Mouse (Mus musculus): ENCODE results near the gene Snapc2. TPM values are rescaled to one million over a fixed set of nuclear protein-coding genes. Genes with fewer than 3 reads are reported as not detected.

Snapc2 gene
- polyA plus RNA-seq, 1 experiment: 19.6 TPM

GRCm38 (mm10) chr8:4213210-4214005 is 39.5 kb upstream of the Snapc2 start:
- Histone ChIP-seq H3K4me1 (ENCODE audit: control insufficient read depth, insufficient read depth, insufficient read length) (peaks cover 14% of the 10 kb centered on the region), H3K27me3 (ENCODE audit: control insufficient read depth, insufficient read depth, low read length) (peaks cover 13% of the 10 kb centered on the region), H3K36me3 (ENCODE audit: control insufficient read depth, insufficient read depth, low read length) (no peaks in the 10 kb centered on the region), H3K27ac (ENCODE audit: insufficient read depth, low read length) (peak overlapping the region; percentile 1; the same call in 1 of the 2 replicates), H3K4me3 (ENCODE audit: extremely low read depth, insufficient read depth, insufficient read length) (peak overlapping the region; percentile 45)
- no peak for TF ChIP-seq CTCF (IDR thresholded peaks at IDR 0.05; ENCODE audit: extremely low read depth, insufficient read depth, insufficient read length, insufficient replicate concordance)
- DNase-seq (ENCODE audit: low read depth in 1 of 2, low spot score in 2 of 2): peak in 1 of 2 experiments; percentile 39
- WGBS: 1% methylated on average over 18 of the region's 18 CpGs

GRCm38 (mm10) chr8:4214006-4214980 is 38.6 kb upstream of the Snapc2 start:
- peak; percentile 18 to 49 for DNase-seq (ENCODE audit: low read depth in 1 of 2, low spot score in 2 of 2)
- Histone ChIP-seq H3K4me1 (ENCODE audit: control insufficient read depth, insufficient read depth, insufficient read length) (peaks cover 14% of the 10 kb centered on the region), H3K27ac (ENCODE audit: insufficient read depth, low read length) (peak overlapping the region; percentile 1; the same call in 1 of the 2 replicates), H3K4me3 (ENCODE audit: extremely low read depth, insufficient read depth, insufficient read length) (peak overlapping the region; percentile 45), H3K27me3 (ENCODE audit: control insufficient read depth, insufficient read depth, low read length) (peaks cover 13% of the 10 kb centered on the region), H3K36me3 (ENCODE audit: control insufficient read depth, insufficient read depth, low read length) (no peaks in the 10 kb centered on the region)
- WGBS: 4% methylated on average over 33 of the region's 33 CpGs
- TF ChIP-seq POLR2A (IDR thresholded peaks at IDR 0.05; ENCODE audit: low read depth, low read length) (no peak), CTCF (IDR thresholded peaks at IDR 0.05; ENCODE audit: extremely low read depth, insufficient read depth, insufficient read length, insufficient replicate concordance) (no peak)

GRCm38 (mm10) chr8:4216296-4216695 is 36.6 kb upstream of the Snapc2 start:
- no peaks in the 10 kb centered on the region for H3K36me3 ChIP-seq (ENCODE audit: control insufficient read depth, insufficient read depth, low read length)
- 45% methylated on average over 18 of the region's 18 CpGs for WGBS
- no peak for TF ChIP-seq POLR2A (IDR thresholded peaks at IDR 0.05; ENCODE audit: low read depth, low read length)
- no peak for TF ChIP-seq CTCF (IDR thresholded peaks at IDR 0.05; ENCODE audit: extremely low read depth, insufficient read depth, insufficient read length, insufficient replicate concordance)
- no peak overlapping the region for H3K27ac ChIP-seq (ENCODE audit: insufficient read depth, low read length)
- no peak for DNase-seq (ENCODE audit: low read depth in 1 of 2, low spot score in 2 of 2)
- H3K27me3 ChIP-seq (ENCODE audit: control insufficient read depth, insufficient read depth, low read length): peaks cover 13% of the 10 kb centered on the region
- H3K4me3 ChIP-seq (ENCODE audit: extremely low read depth, insufficient read depth, insufficient read length): no peak overlapping the region
- peaks cover 14% of the 10 kb centered on the region for H3K4me1 ChIP-seq (ENCODE audit: control insufficient read depth, insufficient read depth, insufficient read length)

GRCm38 (mm10) chr8:4216791-4217621 is 35.9 kb upstream of the Snapc2 start, which contains the start of gene Prr36:
Gene Prr36, minus strand, starts transcription at chr8:4217459.
- TF ChIP-seq POLR2A (IDR thresholded peaks at IDR 0.05; ENCODE audit: low read depth, low read length) (no peak), CTCF (IDR thresholded peaks at IDR 0.05; ENCODE audit: extremely low read depth, insufficient read depth, insufficient read length, insufficient replicate concordance) (no peak)
- Histone ChIP-seq H3K36me3 (ENCODE audit: control insufficient read depth, insufficient read depth, low read length) (no peaks in the 10 kb centered on the region), H3K4me3 (ENCODE audit: extremely low read depth, insufficient read depth, insufficient read length) (no peak within 1 kb of the TSS; the same call in 1 of the 2 replicates), H3K4me1 (ENCODE audit: control insufficient read depth, insufficient read depth, insufficient read length) (peaks cover 14% of the 10 kb centered on the region), H3K27me3 (ENCODE audit: control insufficient read depth, insufficient read depth, low read length) (peaks cover 13% of the 10 kb centered on the region), H3K27ac (ENCODE audit: insufficient read depth, low read length) (no peak within 1 kb of the TSS)
- 7% methylated on average over 44 of the region's 44 CpGs for WGBS
- no peak for DNase-seq (ENCODE audit: low read depth in 1 of 2, low spot score in 2 of 2)

GRCm38 (mm10) chr8:4219617-4220016 is 33.3 kb upstream of the Snapc2 start:
- WGBS: 89% methylated on average over 3 of the region's 3 CpGs
- H3K4me1 ChIP-seq (ENCODE audit: control insufficient read depth, insufficient read depth, insufficient read length): peaks cover 6% of the 10 kb centered on the region
- no peak overlapping the region for H3K4me3 ChIP-seq (ENCODE audit: extremely low read depth, insufficient read depth, insufficient read length)
- TF ChIP-seq CTCF (IDR thresholded peaks at IDR 0.05; ENCODE audit: extremely low read depth, insufficient read depth, insufficient read length, insufficient replicate concordance): no peak
- no peak for TF ChIP-seq POLR2A (IDR thresholded peaks at IDR 0.05; ENCODE audit: low read depth, low read length)
- no peak overlapping the region for H3K27ac ChIP-seq (ENCODE audit: insufficient read depth, low read length)
- DNase-seq (ENCODE audit: low read depth in 1 of 2, low spot score in 2 of 2): no peak
- no peaks in the 10 kb centered on the region for H3K36me3 ChIP-seq (ENCODE audit: control insufficient read depth, insufficient read depth, low read length)
- H3K27me3 ChIP-seq (ENCODE audit: control insufficient read depth, insufficient read depth, low read length): peaks cover 13% of the 10 kb centered on the region

GRCm38 (mm10) chr8:4222059-4222458 is 30.8 kb upstream of the Snapc2 start:
- Histone ChIP-seq H3K27ac (ENCODE audit: insufficient read depth, low read length) (no peak overlapping the region), H3K36me3 (ENCODE audit: control insufficient read depth, insufficient read depth, low read length) (no peaks in the 10 kb centered on the region), H3K4me1 (ENCODE audit: control insufficient read depth, insufficient read depth, insufficient read length) (peaks cover 1% of the 10 kb centered on the region), H3K27me3 (ENCODE audit: control insufficient read depth, insufficient read depth, low read length) (peaks cover 7% of the 10 kb centered on the region), H3K4me3 (ENCODE audit: extremely low read depth, insufficient read depth, insufficient read length) (no peak overlapping the region)
- no peak for DNase-seq (ENCODE audit: low read depth in 1 of 2, low spot score in 2 of 2)
- no peak for TF ChIP-seq POLR2A (IDR thresholded peaks at IDR 0.05; ENCODE audit: low read depth, low read length)
- no peak for TF ChIP-seq CTCF (IDR thresholded peaks at IDR 0.05; ENCODE audit: extremely low read depth, insufficient read depth, insufficient read length, insufficient replicate concordance)
